Mouse (Mus musculus) forebrain, embryonic 14.5 days (tissue): ENCODE results near the gene Tmem116. TPM values are rescaled to one million over a fixed set of nuclear protein-coding genes. Genes with fewer than 3 reads are reported as not detected.

Source experiments
- ATAC-seq: fragments of 200-750 bp; cut with Nextera tagmentation; 2 replicates; pipeline ENCODE4 v1.8.0; 2017; ENCODE audit warnings: mild to moderate bottlenecking, moderate library complexity
- DNase-seq: peaks from one replicate; pipeline ENCODE4 v3.0.0-alpha.2; 2015; ENCODE audit warnings: low spot score
- H3K27ac ChIP-seq: fragments of 300-500 bp; sonication (generic); 2 replicates; pipeline ENCODE4 v1.5.1; 2014; ENCODE audit warnings: low read depth, mild to moderate bottlenecking, control low read depth, low read length, moderate library complexity
- H3K27me3 ChIP-seq: fragments of 300-500 bp; sonication (generic); replicated peaks from 2 replicates; pipeline ENCODE4 v1.6.1; 2014; ENCODE audit warnings: low read length, control low read depth, mixed read lengths; ENCODE audit not compliant: control insufficient read depth, insufficient read depth
- H3K36me3 ChIP-seq: fragments of 300-500 bp; sonication (generic); 2 replicates; pipeline ENCODE4 v1.6.1; 2014; ENCODE audit warnings: low read length, control low read depth; ENCODE audit not compliant: control insufficient read depth, insufficient read depth
- H3K4me1 ChIP-seq: fragments of 300-500 bp; sonication (generic); 2 replicates; pipeline ENCODE4 v1.6.1; 2014; ENCODE audit warnings: antibody characterized with exemption, low read length, control low read depth; ENCODE audit not compliant: control insufficient read depth, insufficient read depth
- H3K4me2 ChIP-seq: fragments of 300-500 bp; sonication (generic); 2 replicates; pipeline ENCODE4 v1.6.1; 2014; ENCODE audit warnings: mild to moderate bottlenecking, control low read depth, low read length
- H3K4me3 ChIP-seq: fragments of 300-500 bp; sonication (generic); 2 replicates; pipeline ENCODE4 v1.5.1; 2014; ENCODE audit warnings: low read depth, low read length, control low read depth
- H3K9ac ChIP-seq: fragments of 300-500 bp; sonication (generic); 2 replicates; pipeline ENCODE4 v1.6.1; 2014; ENCODE audit warnings: mild to moderate bottlenecking, low read length, control low read depth, moderate library complexity
- H3K9me3 ChIP-seq: fragments of 300-500 bp; sonication (generic); replicated peaks from 2 replicates; pipeline ENCODE4 v1.6.1; 2016; ENCODE audit warnings: low read length, control low read depth, mixed read lengths; ENCODE audit not compliant: control insufficient read depth
- WGBS: fragments of 180-500 bp; shearing (Covaris S2); extraction: QIAGEN DNeasy Blood & Tissue Kit; methylation state at CpG from one replicate; pipeline ENCODE4 v1.1.7; 2014; 5-methylcytosine and 5-hydroxymethylcytosine counted together
- polyA plus RNA-seq: library from polyadenylated mRNA; unstranded; fragments of >200 nt; fragmentation: Nextera tagmentation; extraction: Ambion mirVana; gene quantifications from 2 replicates; pipeline ENCODE4 v1.2.1, GENCODE M21; 2014

Tmem116 gene
- polyA plus RNA-seq = 1.0 and 1.7 TPM in 2 replicates

GRCm38 (mm10) chr5:121451644-121452025 is at the start of gene Tmem116:
TSS of gene Tmem116 (plus strand) at chr5:121451893.
- no peaks in the 10 kb centered on the region for H3K27me3 ChIP-seq
- no peaks in the 10 kb centered on the region for H3K9me3 ChIP-seq
- peaks cover 9% of the 10 kb centered on the region for H3K4me1 ChIP-seq
- peak within 1 kb of the TSS; percentile 96 for H3K9ac ChIP-seq
- peak within 1 kb of the TSS; percentile 94 for H3K27ac ChIP-seq
- peak within 1 kb of the TSS; percentile 91 for H3K4me3 ChIP-seq
- H3K4me2 ChIP-seq = peak within 1 kb of the TSS; percentile 88
- peaks cover 32% of the 10 kb centered on the region for H3K36me3 ChIP-seq
- WGBS = under 1% methylated on average over 17 of the region's 17 CpGs
- peak; percentile 64 for DNase-seq
- peak; percentile 44 for ATAC-seq

- H3K4me3 ChIP-seq = no peak overlapping the region
- no peak overlapping the region for H3K27ac ChIP-seq
- WGBS = 93% methylated on average over 8 of the region's 8 CpGs
- DNase-seq (no peak), ATAC-seq (no peak)
- no peaks in the 10 kb centered on the region for H3K27me3 ChIP-seq
- no peak overlapping the region for H3K4me2 ChIP-seq
- H3K4me1 ChIP-seq = no peaks in the 10 kb centered on the region
- no peaks in the 10 kb centered on the region for H3K9me3 ChIP-seq
- H3K36me3 ChIP-seq = peaks cover 62% of the 10 kb centered on the region
- H3K9ac ChIP-seq = no peak overlapping the region
Observed at GRCm38 (mm10) chr5:121407856-121408255, 43.8 kb upstream of the Tmem116 start.

GRCm38 (mm10) chr5:121410975-121411374 is 40.7 kb upstream of the Tmem116 start:
- DNase-seq = no peak
- Histone ChIP-seq H3K9ac (no peak overlapping the region), H3K36me3 (peaks cover 85% of the 10 kb centered on the region), H3K27ac (no peak overlapping the region), H3K4me2 (no peak overlapping the region), H3K4me1 (no peaks in the 10 kb centered on the region), H3K4me3 (no peak overlapping the region), H3K9me3 (no peaks in the 10 kb centered on the region), H3K27me3 (no peaks in the 10 kb centered on the region)
- 94% methylated on average over 4 of the region's 4 CpGs for WGBS
- ATAC-seq = no peak

GRCm38 (mm10) chr5:121420721-121421120 is 31.0 kb upstream of the Tmem116 start:
- DNase-seq (no peak), ATAC-seq (no peak)
- H3K4me2 ChIP-seq = no peak overlapping the region
- H3K27ac ChIP-seq = no peak overlapping the region
- no peaks in the 10 kb centered on the region for H3K9me3 ChIP-seq
- H3K36me3 ChIP-seq = peaks cover 92% of the 10 kb centered on the region
- H3K4me3 ChIP-seq = no peak overlapping the region
- no peaks in the 10 kb centered on the region for H3K4me1 ChIP-seq
- WGBS = 95% methylated on average over 9 of the region's 9 CpGs
- H3K9ac ChIP-seq = no peak overlapping the region
- H3K27me3 ChIP-seq = no peaks in the 10 kb centered on the region

GRCm38 (mm10) chr5:121422787-121423186 is 28.9 kb upstream of the Tmem116 start:
- Histone ChIP-seq H3K9ac (no peak overlapping the region), H3K27me3 (no peaks in the 10 kb centered on the region), H3K4me1 (no peaks in the 10 kb centered on the region), H3K27ac (no peak overlapping the region), H3K36me3 (peaks cover 92% of the 10 kb centered on the region), H3K4me3 (no peak overlapping the region), H3K9me3 (no peaks in the 10 kb centered on the region), H3K4me2 (no peak overlapping the region)
- ATAC-seq (no peak), DNase-seq (no peak)
- 88% methylated on average over 6 of the region's 6 CpGs for WGBS

- DNase-seq = no peak
- Histone ChIP-seq H3K36me3 (peaks cover 92% of the 10 kb centered on the region), H3K27me3 (no peaks in the 10 kb centered on the region), H3K9me3 (no peaks in the 10 kb centered on the region), H3K27ac (no peak overlapping the region), H3K9ac (no peak overlapping the region), H3K4me3 (no peak overlapping the region), H3K4me2 (no peak overlapping the region), H3K4me1 (no peaks in the 10 kb centered on the region)
- 91% methylated on average over 10 of the region's 10 CpGs for WGBS
- ATAC-seq = no peak
Observed at GRCm38 (mm10) chr5:121423297-121423696, 28.4 kb upstream of the Tmem116 start.

- no peaks in the 10 kb centered on the region for H3K9me3 ChIP-seq
- no peak overlapping the region for H3K4me2 ChIP-seq
- H3K36me3 ChIP-seq = peaks cover 97% of the 10 kb centered on the region
- no peaks in the 10 kb centered on the region for H3K27me3 ChIP-seq
- ATAC-seq (no peak), DNase-seq (no peak)
- H3K4me3 ChIP-seq = no peak overlapping the region
- 97% methylated on average over 3 of the region's 3 CpGs for WGBS
- H3K4me1 ChIP-seq = no peaks in the 10 kb centered on the region
- no peak overlapping the region for H3K27ac ChIP-seq
- no peak overlapping the region for H3K9ac ChIP-seq
Observed at GRCm38 (mm10) chr5:121428954-121429353, 22.7 kb upstream of the Tmem116 start.

- H3K36me3 ChIP-seq = peaks cover 89% of the 10 kb centered on the region
- DNase-seq (no peak), ATAC-seq (no peak)
- no peaks in the 10 kb centered on the region for H3K4me1 ChIP-seq
- no peak overlapping the region for H3K27ac ChIP-seq
- no peak overlapping the region for H3K4me2 ChIP-seq
- H3K4me3 ChIP-seq = no peak overlapping the region
- no peaks in the 10 kb centered on the region for H3K9me3 ChIP-seq
- H3K9ac ChIP-seq = no peak overlapping the region
- whole genome bisulfite sequencing = 89% methylated on average over 5 of the region's 5 CpGs
- no peaks in the 10 kb centered on the region for H3K27me3 ChIP-seq
Observed at GRCm38 (mm10) chr5:121438131-121438530, 13.6 kb upstream of the Tmem116 start.

GRCm38 (mm10) chr5:121438756-121439155 is 12.9 kb upstream of the Tmem116 start:
- ATAC-seq (no peak), DNase-seq (no peak)
- no peaks in the 10 kb centered on the region for H3K27me3 ChIP-seq
- H3K36me3 ChIP-seq = peaks cover 89% of the 10 kb centered on the region
- no peak overlapping the region for H3K4me3 ChIP-seq
- no peaks in the 10 kb centered on the region for H3K9me3 ChIP-seq
- 91% methylated on average over 11 of the region's 11 CpGs for WGBS
- no peak overlapping the region for H3K27ac ChIP-seq
- H3K4me1 ChIP-seq = no peaks in the 10 kb centered on the region
- no peak overlapping the region for H3K4me2 ChIP-seq
- H3K9ac ChIP-seq = no peak overlapping the region
